Mouse (Mus musculus): Measurements from ENCODE around the gene Gpr132. TPM values are rescaled to one million over a fixed set of nuclear protein-coding genes. Genes with fewer than 3 reads are reported as not detected.

The Gpr132 gene
- polyA plus RNA-seq (2012; rRNA removed), result 77.9 and 81.1 TPM in 2 replicates

GRCm38 (mm10) chr12:112868178-112869087, at the start of gene Gpr132:
Gene Gpr132, minus strand, starts transcription at chr12:112868228.
- 48% methylated on average over 13 of the region's 13 CpGs for WGBS
- DNase-seq (ENCODE audit: low read depth in 1 of 2, low spot score in 2 of 2), result peak in 1 of 2 experiments; percentile 49
- no peaks in the 10 kb centered on the region for H3K27me3 ChIP-seq (ENCODE audit: control insufficient read depth, insufficient read depth, low read length)

GRCm38 (mm10) chr12:112917486-112917885, 49.5 kb upstream of the Gpr132 start:
- TF ChIP-seq POLR2A (IDR thresholded peaks at IDR 0.05; ENCODE audit: low read depth, low read length) (no peak), CTCF (IDR thresholded peaks at IDR 0.05; ENCODE audit: extremely low read depth, insufficient read depth, insufficient read length, insufficient replicate concordance) (no peak)
- WGBS, result 19% methylated on average over 11 of the region's 11 CpGs
- Histone ChIP-seq H3K4me3 (ENCODE audit: extremely low read depth, insufficient read depth, insufficient read length) (no peak overlapping the region), H3K4me1 (ENCODE audit: control insufficient read depth, insufficient read depth, insufficient read length) (peaks cover 7% of the 10 kb centered on the region; the same call in 1 of the 2 replicates), H3K27me3 (ENCODE audit: control insufficient read depth, insufficient read depth, low read length) (no peaks in the 10 kb centered on the region), H3K36me3 (ENCODE audit: control insufficient read depth, insufficient read depth, low read length) (no peaks in the 10 kb centered on the region), H3K27ac (ENCODE audit: insufficient read depth, low read length) (no peak overlapping the region)
- no peak for DNase-seq (ENCODE audit: low read depth in 1 of 2, low spot score in 2 of 2)

More at GRCm38 (mm10) chr12:112868178-112869087, at the start of gene Gpr132:
- peak within 1 kb of the TSS; percentile 86 for H3K27ac ChIP-seq (ENCODE audit: insufficient read depth, low read length)
- TF ChIP-seq POLR2A (IDR thresholded peaks at IDR 0.05; ENCODE audit: low read depth, low read length) (no peak), CTCF (IDR thresholded peaks at IDR 0.05; ENCODE audit: extremely low read depth, insufficient read depth, insufficient read length, insufficient replicate concordance) (no peak)
- H3K4me1 ChIP-seq (ENCODE audit: control insufficient read depth, insufficient read depth, insufficient read length), result peaks cover 47% of the 10 kb centered on the region; the same call in 1 of the 2 replicates
- H3K4me3 ChIP-seq (ENCODE audit: extremely low read depth, insufficient read depth, insufficient read length), result no peak within 1 kb of the TSS
- H3K36me3 ChIP-seq (ENCODE audit: control insufficient read depth, insufficient read depth, low read length), result no peaks in the 10 kb centered on the region

- H3K4me1 ChIP-seq (ENCODE audit: control insufficient read depth, insufficient read depth, insufficient read length), result peaks cover 7% of the 10 kb centered on the region; the same call in 1 of the 2 replicates
- H3K27me3 ChIP-seq (ENCODE audit: control insufficient read depth, insufficient read depth, low read length), result no peaks in the 10 kb centered on the region
- 76% methylated on average over 16 of the region's 16 CpGs for WGBS
- DNase-seq (ENCODE audit: low read depth in 1 of 2, low spot score in 2 of 2), result no peak
- H3K4me3 ChIP-seq (ENCODE audit: extremely low read depth, insufficient read depth, insufficient read length), result no peak overlapping the region
- H3K36me3 ChIP-seq (ENCODE audit: control insufficient read depth, insufficient read depth, low read length), result no peaks in the 10 kb centered on the region
- TF ChIP-seq CTCF (IDR thresholded peaks at IDR 0.05; ENCODE audit: extremely low read depth, insufficient read depth, insufficient read length, insufficient replicate concordance) (no peak), POLR2A (IDR thresholded peaks at IDR 0.05; ENCODE audit: low read depth, low read length) (no peak)
- H3K27ac ChIP-seq (ENCODE audit: insufficient read depth, low read length), result no peak overlapping the region
These were observed 48.8 kb upstream of the Gpr132 start for GRCm38 (mm10) chr12:112916698-112917400.

- peaks cover 7% of the 10 kb centered on the region; the same call in 1 of the 2 replicates for H3K4me1 ChIP-seq (ENCODE audit: control insufficient read depth, insufficient read depth, insufficient read length)
- 72% methylated on average over 13 of the region's 13 CpGs for WGBS
- TF ChIP-seq CTCF (IDR thresholded peaks at IDR 0.05; ENCODE audit: extremely low read depth, insufficient read depth, insufficient read length, insufficient replicate concordance) (no peak), POLR2A (IDR thresholded peaks at IDR 0.05; ENCODE audit: low read depth, low read length) (no peak)
- no peak overlapping the region for H3K4me3 ChIP-seq (ENCODE audit: extremely low read depth, insufficient read depth, insufficient read length)
- no peak overlapping the region for H3K27ac ChIP-seq (ENCODE audit: insufficient read depth, low read length)
- DNase-seq (ENCODE audit: low read depth in 1 of 2, low spot score in 2 of 2), result no peak
- no peaks in the 10 kb centered on the region for H3K36me3 ChIP-seq (ENCODE audit: control insufficient read depth, insufficient read depth, low read length)
- H3K27me3 ChIP-seq (ENCODE audit: control insufficient read depth, insufficient read depth, low read length), result no peaks in the 10 kb centered on the region
These were observed 47.6 kb upstream of the Gpr132 start for GRCm38 (mm10) chr12:112915587-112915986.

GRCm38 (mm10) chr12:112914527-112914926, 46.5 kb upstream of the Gpr132 start:
- H3K4me1 ChIP-seq (ENCODE audit: control insufficient read depth, insufficient read depth, insufficient read length), result peaks cover 7% of the 10 kb centered on the region; the same call in 1 of the 2 replicates
- 23% methylated on average over 11 of the region's 11 CpGs for WGBS

GRCm38 (mm10) chr12:112912951-112913745, 45.1 kb upstream of the Gpr132 start:
- no peak for TF ChIP-seq CTCF (IDR thresholded peaks at IDR 0.05; ENCODE audit: extremely low read depth, insufficient read depth, insufficient read length, insufficient replicate concordance)
- no peak for TF ChIP-seq POLR2A (IDR thresholded peaks at IDR 0.05; ENCODE audit: low read depth, low read length)
- Histone ChIP-seq H3K4me3 (ENCODE audit: extremely low read depth, insufficient read depth, insufficient read length) (no peak overlapping the region), H3K36me3 (ENCODE audit: control insufficient read depth, insufficient read depth, low read length) (no peaks in the 10 kb centered on the region), H3K27ac (ENCODE audit: insufficient read depth, low read length) (no peak overlapping the region), H3K27me3 (ENCODE audit: control insufficient read depth, insufficient read depth, low read length) (no peaks in the 10 kb centered on the region), H3K4me1 (ENCODE audit: control insufficient read depth, insufficient read depth, insufficient read length) (peaks cover 7% of the 10 kb centered on the region; the same call in 1 of the 2 replicates)
- no peak for DNase-seq (ENCODE audit: low read depth in 1 of 2, low spot score in 2 of 2)
- 91% methylated on average over 28 of the region's 28 CpGs for WGBS

More at GRCm38 (mm10) chr12:112914527-112914926, 46.5 kb upstream of the Gpr132 start:
- no peak overlapping the region for H3K4me3 ChIP-seq (ENCODE audit: extremely low read depth, insufficient read depth, insufficient read length)
- no peak for DNase-seq (ENCODE audit: low read depth in 1 of 2, low spot score in 2 of 2)
- H3K27me3 ChIP-seq (ENCODE audit: control insufficient read depth, insufficient read depth, low read length), result no peaks in the 10 kb centered on the region
- H3K27ac ChIP-seq (ENCODE audit: insufficient read depth, low read length), result no peak overlapping the region
- H3K36me3 ChIP-seq (ENCODE audit: control insufficient read depth, insufficient read depth, low read length), result no peaks in the 10 kb centered on the region
- TF ChIP-seq POLR2A (IDR thresholded peaks at IDR 0.05; ENCODE audit: low read depth, low read length), result no peak
- no peak for TF ChIP-seq CTCF (IDR thresholded peaks at IDR 0.05; ENCODE audit: extremely low read depth, insufficient read depth, insufficient read length, insufficient replicate concordance)

All from spleen, adult 2 months (tissue).